Mouse (Mus musculus): ENCODE results near the gene Gpn2. TPM values are rescaled to one million over a fixed set of nuclear protein-coding genes. Genes with fewer than 3 reads are reported as not detected.

Gene Gpn2
- total RNA-seq, 2 experiments from 2014 or later, result 5.8 to 5.9 TPM

- no peak for DNase-seq (ENCODE audit: low spot score)
Measured at GRCm38 (mm10) chr4:133622161-133622695, 38.1 kb downstream of the Gpn2 start.

GRCm38 (mm10) chr4:133624830-133625229, 40.7 kb downstream of the Gpn2 start:
- no peak for DNase-seq (ENCODE audit: low spot score)

DNA sequence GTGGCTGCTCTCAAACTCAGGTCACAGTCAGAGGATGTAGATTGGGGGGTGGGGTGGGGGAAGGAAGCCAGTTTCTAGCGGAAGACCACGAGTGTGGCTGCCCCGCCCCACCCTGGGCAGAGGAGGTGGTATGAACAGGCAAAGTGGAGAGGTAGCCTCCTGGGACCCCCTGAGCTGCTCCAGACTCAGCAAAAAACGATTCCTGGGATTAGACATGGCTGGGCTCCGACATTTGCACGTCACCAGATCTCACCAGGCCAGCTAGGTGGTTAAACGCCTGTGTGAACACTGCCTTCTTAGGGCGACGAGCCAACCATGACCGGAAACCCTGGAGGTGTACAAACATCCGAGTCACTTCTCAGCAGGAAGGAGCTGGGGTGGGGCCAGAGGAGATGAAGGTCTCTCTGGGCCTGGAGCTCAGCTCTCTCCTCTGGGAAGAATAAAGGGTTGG, 41.5 kb downstream of the Gpn2 start:
- DNase-seq (ENCODE audit: low spot score), result no peak

DNA sequence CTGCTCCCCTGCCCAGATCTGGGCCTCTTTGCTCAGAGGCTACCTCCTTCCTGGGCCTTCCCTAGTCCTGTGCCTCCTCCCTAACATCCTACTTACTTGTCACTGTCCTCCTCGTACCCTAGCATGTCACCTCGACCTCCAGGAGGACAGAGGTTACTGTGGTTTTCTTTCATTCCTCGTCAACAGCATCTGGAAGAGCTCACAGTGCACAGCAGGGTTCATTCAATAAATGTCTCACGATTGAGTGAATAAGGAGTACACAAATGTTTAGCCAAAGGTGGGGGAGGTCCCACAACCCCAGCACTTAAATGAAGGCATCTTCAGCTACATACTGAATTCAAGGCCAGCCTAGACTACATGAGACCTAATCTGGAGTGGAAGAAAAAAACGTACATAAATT, 42.1 kb downstream of the Gpn2 start:
- DNase-seq (ENCODE audit: low spot score), result no peak

- DNase-seq (ENCODE audit: low spot score), result no peak
Measured at GRCm38 (mm10) chr4:133626621-133627020, 42.5 kb downstream of the Gpn2 start.

GRCm38 (mm10) chr4:133627039-133627438, 42.9 kb downstream of the Gpn2 start:
- no peak for DNase-seq (ENCODE audit: low spot score)

GRCm38 (mm10) chr4:133628517-133628916, 44.4 kb downstream of the Gpn2 start:
- no peak for DNase-seq (ENCODE audit: low spot score)

DNA sequence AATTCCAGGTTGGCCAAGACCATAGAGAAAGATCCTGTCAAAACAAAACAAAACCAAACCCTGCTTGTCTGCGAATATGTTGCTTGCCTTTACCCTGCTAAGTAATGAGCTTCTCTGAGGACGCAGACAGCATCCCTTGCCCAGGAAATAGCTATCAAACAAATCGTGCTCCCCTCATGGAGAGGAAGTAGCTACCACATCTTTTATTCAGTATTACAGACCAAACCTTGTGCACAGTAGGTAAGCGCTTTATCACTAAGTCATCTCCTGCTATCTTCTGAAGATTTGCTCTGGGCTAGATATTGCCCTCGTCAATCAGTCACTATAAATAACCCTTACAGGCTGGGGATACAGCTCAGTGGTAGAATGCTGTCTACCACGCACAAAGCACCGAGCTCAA, 45.0 kb downstream of the Gpn2 start:
- DNase-seq (ENCODE audit: low spot score), result no peak

GRCm38 (mm10) chr4:133630326-133630920, 46.3 kb downstream of the Gpn2 start:
- no peak for DNase-seq (ENCODE audit: low spot score)

- no peak for DNase-seq (ENCODE audit: low spot score)
Measured at GRCm38 (mm10) chr4:133631071-133631768, 47.1 kb downstream of the Gpn2 start.

DNA sequence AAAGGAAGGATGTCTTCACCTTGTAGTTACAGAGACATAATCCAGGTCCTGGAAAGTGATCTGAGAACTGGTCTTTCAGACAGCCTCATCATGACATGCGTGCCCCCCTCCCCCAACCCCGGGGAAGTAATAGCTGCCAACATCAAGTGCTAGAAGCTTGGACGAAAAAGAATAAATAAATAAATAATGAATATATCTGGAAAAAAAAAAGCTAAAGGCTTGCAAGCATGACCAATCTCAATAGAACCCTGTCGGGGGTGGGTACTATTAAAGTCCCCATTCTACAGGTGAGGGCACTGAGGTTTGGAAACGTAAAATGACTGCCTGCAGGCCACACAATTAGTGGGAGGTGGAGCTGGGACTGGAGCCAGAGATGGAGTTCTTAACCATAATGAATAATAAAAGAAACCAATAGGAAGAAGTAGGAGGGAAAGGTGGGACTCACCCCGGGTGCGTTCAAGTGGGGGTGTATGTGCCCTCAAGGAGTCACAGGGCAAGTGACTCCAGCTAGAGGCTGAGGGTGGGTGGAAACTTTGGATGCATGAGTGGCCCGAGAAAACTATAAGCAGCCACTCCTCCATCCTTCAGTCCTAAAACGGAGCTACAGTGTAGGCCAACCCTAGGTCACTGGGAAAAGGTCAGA, 47.7 kb downstream of the Gpn2 start:
- DNase-seq (ENCODE audit: low spot score), result no peak

DNA sequence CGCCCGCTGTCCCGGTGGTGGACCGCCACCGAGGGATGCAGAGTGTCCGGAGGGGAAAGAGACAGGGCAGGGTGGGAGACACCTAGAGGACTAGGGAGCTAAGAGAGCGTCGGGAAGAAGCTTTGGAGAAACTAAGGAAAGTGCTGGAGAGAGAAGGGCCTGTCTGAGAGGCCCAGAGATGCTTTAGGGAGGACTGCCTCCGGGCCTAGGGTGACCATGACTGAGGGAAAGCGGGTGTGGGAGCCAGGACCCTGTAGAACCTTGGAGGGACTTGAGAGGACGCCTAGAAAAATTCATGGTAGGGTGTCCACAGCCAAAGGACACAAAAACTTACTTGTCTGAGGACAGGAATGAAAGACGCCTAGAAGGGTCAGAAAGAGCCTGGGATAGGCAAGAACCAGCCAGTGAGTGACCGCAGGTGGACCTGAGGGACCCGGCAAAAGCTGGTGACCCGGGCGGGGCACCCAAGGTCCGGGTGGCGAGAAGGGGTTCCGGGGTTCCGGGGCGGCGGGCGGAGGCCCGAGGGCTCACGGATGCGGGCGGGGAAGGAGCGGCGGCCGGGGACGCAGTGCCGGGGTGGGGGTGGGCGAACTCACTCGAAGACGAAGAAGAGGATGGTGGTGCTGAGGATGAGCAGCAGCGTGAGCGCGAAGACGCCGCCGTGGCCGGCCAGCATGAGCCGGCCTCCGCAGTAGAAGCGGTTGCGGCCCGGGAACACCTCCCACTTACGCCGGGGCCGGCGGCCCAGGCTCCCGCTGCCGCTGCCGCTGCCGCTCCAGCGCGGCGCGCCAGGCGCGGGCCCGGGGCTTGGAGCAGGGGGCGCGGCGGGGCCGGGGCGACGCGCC, 48.5 kb downstream of the Gpn2 start:
- no peak for DNase-seq (ENCODE audit: low spot score)

DNA sequence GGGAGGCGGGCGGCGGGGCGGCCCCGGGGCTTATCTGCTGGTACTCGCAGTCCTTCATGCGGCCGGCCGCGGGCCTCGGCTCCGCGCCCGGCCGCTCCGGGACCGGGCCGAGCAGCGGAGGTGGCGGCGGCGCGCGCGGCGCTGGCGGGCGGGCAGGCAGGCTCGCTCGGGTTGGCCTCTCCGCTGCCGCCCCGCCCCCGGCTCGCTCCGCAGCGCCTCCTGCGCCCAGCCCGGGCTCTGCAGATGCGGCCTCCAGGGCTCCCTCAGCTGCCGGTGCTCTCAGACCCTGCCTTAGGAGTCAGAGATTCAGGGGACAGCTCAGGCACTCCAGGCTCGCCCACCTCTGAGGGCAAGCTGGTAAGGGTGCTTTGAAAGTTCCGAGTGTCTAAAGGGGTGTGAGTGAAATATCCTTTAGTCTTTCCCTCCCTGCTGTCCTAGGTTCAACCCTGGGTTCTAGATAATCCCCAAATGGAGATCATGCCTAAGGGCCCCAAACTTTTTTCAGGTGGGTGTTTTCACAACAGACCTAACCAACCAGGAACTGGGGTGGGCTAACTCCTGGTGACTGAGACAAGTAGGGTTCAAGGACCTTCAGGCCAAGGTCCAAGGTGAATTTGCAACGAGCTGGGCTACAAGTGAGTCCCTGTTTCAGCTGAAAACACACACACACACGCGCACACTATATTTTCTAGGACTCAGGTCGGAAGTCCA, 49.3 kb downstream of the Gpn2 start:
- DNase-seq (ENCODE audit: low spot score), result peak; percentile 90

- no peak for DNase-seq (ENCODE audit: low spot score)
Measured at GRCm38 (mm10) chr4:133634043-133634410, 49.9 kb downstream of the Gpn2 start.

Small RNA genes within 50 kb of the gene (microRNA-seq; reads per million reads assigned to microRNA genes)
- not detected for gene Gm23158

Other genes with a start within 250 kb of the Gpn2 start
- 100 to 1,000 TPM in 1 of 2 experiments, 10 to 100 TPM in 1; 99.6 to 102 TPM for gene Wdtc1, start 230.9 kb upstream of the Gpn2 start, total RNA-seq (2021)
- gene Slc9a1, start 214.7 kb upstream of the Gpn2 start, total RNA-seq (2021), result 10 to 100 TPM; 10.0 to 11.4 TPM
- 1 to 10 TPM; 1.1 to 2.2 TPM for gene Tent5b, start 104.2 kb upstream of the Gpn2 start, total RNA-seq (2021)
- gene Trnp1, start 85.8 kb upstream of the Gpn2 start, total RNA-seq (2021), result 1 to 10 TPM; 1.1 to 1.3 TPM
- not detected for gene Kdf1, start 65.4 kb upstream of the Gpn2 start, total RNA-seq (2021)
- gene Nudc, start 38.4 kb upstream of the Gpn2 start, total RNA-seq (2021), result 10 to 100 TPM; 54.7 to 54.8 TPM
- not detected for gene Nr0b2, start 31.0 kb upstream of the Gpn2 start, total RNA-seq (2021)
- 1 to 10 TPM; 2.8 to 4.0 TPM for gene Gpatch3, start 9.6 kb upstream of the Gpn2 start, total RNA-seq (2021)
- gene Sfn, start 17.8 kb downstream of the Gpn2 start, total RNA-seq (2021), result 1 to 10 TPM in 1 of 2 experiments, under 1 TPM in 1; 0.91 to 1.7 TPM
- 10 to 100 TPM; 24.1 to 35.7 TPM for gene Zdhhc18, start 65.8 kb downstream of the Gpn2 start, total RNA-seq (2021)
- gene Pigv, start 88.3 kb downstream of the Gpn2 start, total RNA-seq (2021), result 10 to 100 TPM in 1 of 2 experiments, 1 to 10 TPM in 1; 9.7 to 12.2 TPM
- 10 to 100 TPM; 22.4 to 26.6 TPM for gene Arid1a, start 172.4 kb downstream of the Gpn2 start, total RNA-seq (2021)

All from gastrocnemius, adult 18-20 months (tissue).